Mouse (Mus musculus) spleen, postnatal 36 days (tissue): ENCODE data around the gene Olfr1366.
A peak's percentile ranks its signal among the peaks of the same experiment; 100 is the strongest.
"Not testable (repeated sequence)": the region's sequence is repeated elsewhere in the genome, so short reads cannot be mapped to it uniquely, and the experiment has no call there.

ENCODE experiments used
- DNase-seq, 2 experiments: peaks; one replicate each; pipeline ENCODE4 v3.0.0; 2022; ENCODE audit warnings: low spot score in 2 of 2, mixed read lengths in 1 of 2

The Olfr1366 gene

GRCm38 (mm10) chr13:21542708-21543107 lies at the start of gene Olfr1366:
Olfr1366 (minus strand) TSS chr13:21542808.
- DNase-seq: no peak

DNA sequence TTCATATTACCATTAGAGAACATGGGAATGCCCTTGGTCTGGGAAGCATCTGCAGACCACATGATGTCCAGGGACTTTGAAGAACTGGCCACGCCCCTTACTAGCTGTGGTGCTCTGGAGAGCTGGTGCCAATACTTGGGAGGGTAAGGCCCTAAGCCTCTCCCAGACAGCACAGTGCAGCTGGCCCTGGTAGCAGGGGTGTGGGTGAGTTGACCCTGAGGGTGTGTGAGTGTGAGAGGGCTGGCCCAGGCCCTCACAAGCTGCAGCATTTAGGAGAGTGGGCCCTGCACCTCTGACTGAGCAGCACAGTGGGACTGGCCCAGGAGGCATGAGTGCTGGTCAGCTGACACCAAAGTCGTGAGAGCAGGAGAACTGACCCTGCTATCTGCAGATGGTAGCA lies 49.0 kb upstream of the Olfr1366 start:
- no peak for DNase-seq

DNA sequence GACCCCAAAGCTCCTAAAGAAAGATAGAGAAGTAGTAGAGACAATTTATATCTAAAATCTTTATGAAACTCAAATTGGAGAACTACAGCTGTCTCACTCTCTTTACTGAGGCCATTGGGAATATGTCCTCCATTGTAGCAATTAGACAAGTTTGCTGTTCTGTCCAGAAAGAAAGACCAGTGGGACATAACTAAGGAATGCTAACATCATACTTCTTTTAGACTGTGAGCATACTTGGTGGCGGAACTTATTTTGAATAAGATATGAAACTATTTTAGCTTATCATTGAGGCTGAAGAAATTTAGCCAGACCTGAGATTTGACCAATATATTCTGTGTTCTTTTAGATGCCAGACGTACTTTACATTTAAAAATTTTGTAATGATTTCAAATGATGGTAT lies 39.1 kb upstream of the Olfr1366 start, which contains the start of gene Olfr1364:
TSS of gene Olfr1364 (minus strand) at position 101 of the 400 bp plus-strand sequence.
- no peak for DNase-seq

- DNase-seq: no peak
Observed at GRCm38 (mm10) chr13:21559793-21560192, 17.2 kb upstream of the Olfr1366 start, which contains the start of gene Olfr1535. Olfr1535 (minus strand) TSS chr13:21559893.

- DNase-seq: no peak
Observed at GRCm38 (mm10) chr13:21550416-21551110, 8.0 kb upstream of the Olfr1366 start.

DNA sequence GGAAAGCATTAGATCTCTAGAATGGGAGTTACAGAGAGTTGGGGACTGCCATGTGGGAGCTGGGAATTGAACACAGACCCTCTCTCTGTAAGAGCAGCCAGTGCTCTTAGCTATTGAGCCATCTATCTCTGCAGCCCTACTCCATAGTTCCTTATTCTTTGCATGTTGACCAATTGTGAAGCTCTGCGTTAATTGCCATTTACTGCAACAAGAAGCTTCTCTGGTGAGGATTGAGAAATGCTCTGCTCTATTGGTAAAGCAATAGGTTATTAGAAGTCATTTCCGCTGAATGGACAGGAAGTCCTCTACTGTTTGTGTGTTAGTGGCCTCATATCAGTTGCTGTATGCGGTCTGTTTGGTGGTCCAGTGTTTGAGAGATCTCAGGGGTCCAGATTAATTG lies 6.9 kb upstream of the Olfr1366 start:
- DNase-seq: no peak

- peak; percentile 84 to 86 for DNase-seq
Observed at GRCm38 (mm10) chr13:21530781-21531201, 11.8 kb downstream of the Olfr1366 start, which contains the start of gene Zkscan8. Zkscan8 (minus strand) TSS chr13:21531120.

GRCm38 (mm10) chr13:21530136-21530535 lies 12.5 kb downstream of the Olfr1366 start:
- DNase-seq: no peak

DNA sequence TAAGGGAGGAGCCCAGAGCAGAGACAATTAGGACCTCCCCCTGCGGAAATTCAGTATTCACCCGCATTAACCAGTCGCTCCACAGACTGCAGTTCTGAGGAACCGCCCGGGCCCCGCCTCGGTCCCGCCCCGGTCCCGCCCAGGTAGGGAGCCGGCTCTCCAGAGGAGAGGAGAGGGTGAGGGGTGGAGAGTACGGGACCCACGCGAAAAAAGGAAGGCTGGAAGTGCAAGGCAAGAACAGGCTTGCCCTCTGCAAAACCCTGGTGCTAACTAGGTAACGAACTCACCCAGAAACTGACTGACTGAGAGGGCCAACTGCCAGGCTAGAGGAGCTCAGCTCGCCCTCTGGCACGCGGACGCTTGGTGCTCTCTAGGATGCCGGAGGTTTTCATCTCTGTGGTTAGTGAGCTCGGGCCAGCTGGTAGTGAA lies 36.4 kb downstream of the Olfr1366 start:
- peak; percentile 77 to 79 for DNase-seq

- no peak for DNase-seq
Observed at GRCm38 (mm10) chr13:21502296-21502695, 40.3 kb downstream of the Olfr1366 start.

DNA sequence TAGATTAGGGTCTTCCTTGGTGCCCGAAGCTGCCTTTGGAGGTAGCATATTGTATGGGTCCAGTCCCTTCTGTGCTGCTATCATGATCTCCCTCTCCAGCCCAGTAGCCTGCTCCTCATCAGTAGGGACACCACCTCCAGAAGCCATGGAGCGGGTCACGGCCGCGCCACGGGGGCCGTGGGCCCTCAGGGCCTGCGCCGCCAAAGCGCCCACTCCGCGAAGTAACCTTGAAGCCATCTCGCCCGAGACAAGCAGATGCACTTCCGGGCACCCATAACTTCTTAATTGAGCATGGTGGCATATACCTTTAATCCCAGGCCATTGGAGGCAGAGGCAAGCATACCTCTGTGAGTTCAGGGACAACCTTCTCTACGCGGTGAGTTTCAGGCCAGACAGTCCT lies 41.4 kb downstream of the Olfr1366 start, which contains the start of gene Gm11273:
TSS of gene Gm11273 (minus strand) at position 237 of the 400 bp plus-strand sequence.
- DNase-seq: not testable (repeated sequence)

DNA sequence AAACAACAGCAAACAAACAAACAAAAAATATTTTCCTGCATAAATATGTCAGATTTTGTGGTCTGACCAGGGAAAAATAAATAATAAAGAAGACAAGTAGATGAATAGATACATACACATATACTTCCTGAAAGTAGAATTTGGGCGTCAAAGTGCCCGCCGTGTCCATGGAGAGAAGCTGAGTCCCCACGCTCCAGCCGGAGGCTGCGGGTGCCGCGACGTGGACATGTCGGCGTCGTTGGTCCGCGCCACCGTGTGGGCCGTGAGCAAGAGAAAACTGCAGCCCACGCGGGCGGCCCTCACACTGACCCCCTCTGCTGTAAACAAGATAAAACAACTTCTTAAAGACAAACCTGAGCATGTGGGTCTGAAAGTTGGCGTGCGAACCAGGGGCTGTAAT lies 47.5 kb downstream of the Olfr1366 start, which contains the start of gene AK157302:
TSS of gene AK157302 (plus strand) at position 144 of the 400 bp plus-strand sequence.
- DNase-seq: peak in 1 of 2 experiments; percentile 14

DNA sequence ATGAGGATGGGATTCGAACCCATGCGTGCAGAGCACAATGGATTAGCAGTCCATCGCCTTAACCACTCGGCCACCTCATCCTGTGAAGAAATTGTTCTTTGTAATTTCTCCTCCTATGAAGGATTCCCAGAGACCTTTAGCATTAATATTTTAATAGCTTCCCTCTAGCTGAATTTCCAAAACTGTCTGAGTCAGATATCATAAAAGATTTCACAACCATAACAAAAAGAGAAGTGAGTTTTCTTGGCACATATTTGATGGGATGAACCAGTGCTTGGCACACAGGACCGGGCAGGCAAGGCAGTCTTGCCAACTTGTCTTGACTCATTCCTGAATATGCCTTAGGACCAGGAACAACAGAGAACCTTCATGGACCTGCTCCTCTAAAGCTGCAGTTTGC lies 49.8 kb downstream of the Olfr1366 start:
- no peak for DNase-seq

DNA sequence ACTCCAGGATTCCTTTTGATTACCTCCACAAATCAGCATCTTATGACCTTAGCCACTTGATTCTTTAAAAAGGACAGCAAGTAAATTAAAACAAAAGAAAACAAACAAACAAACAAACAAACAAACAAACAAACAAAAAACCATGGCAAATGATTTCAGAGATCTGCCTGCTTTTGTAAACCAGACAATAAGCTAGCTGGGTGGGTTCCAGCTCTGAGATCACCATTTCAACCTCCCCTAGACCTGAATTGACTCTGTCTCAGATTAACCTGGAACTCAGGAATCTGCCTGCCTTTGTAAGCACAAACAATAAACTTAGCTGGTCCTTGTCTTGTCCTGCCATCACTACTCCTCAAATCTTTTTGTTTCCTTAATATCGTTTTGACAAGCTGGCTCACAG lies 55.7 kb downstream of the Olfr1366 start:
- DNase-seq: no peak
